9 mouse cellular contexts compared by ENCODE assay signal in the genomic region with DNA sequence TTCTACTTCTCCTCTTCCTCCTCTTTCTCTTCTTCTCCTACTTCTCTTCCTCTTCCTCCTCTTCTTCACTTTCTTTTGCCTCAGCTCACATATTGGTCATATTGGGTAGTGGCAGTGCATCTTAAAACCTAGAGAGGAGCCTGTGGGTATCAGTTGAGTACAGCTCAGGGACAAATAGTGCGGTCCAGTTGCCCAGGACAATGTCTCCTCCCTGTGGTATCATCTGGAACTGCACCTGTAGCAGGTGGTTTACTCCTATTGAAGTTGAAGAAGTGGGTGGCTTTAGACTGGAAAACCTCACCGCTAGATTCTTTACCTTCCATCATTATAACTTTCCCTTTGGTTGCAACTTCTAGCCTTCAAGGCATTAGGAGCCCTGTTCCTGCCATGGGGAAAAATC. TPM values are rescaled to one million over a fixed set of nuclear protein-coding genes. Genes with fewer than 3 reads are reported as not detected.
A peak's percentile ranks its signal among the peaks of the same experiment; 100 is the strongest.
DNase-seq lines count a peak whose midpoint lies in the region; ATAC-seq and TF ChIP-seq lines count a peak whose summit lies in the region.
"Had no signal": no experiment of that assay in that cellular context is flagged by ENCODE, and none has a peak within 500 bp of the region (broad histone marks: within the 10 kb centered on the region; RNA-seq: fewer than 3 reads in every experiment).

No protein-coding gene starts in this region.

- TF ChIP-seq EP300 in MEL (IDR thresholded peaks at IDR 0.05; ENCODE audit: low read depth in 1 of 2, low read length in 2 of 2) = no peak

- peak; percentile 52 for TF ChIP-seq RAD21 in MEL (IDR thresholded peaks at IDR 0.05; ENCODE audit: low read depth, low read length)

- peak; percentile 83 for DNase-seq in hindbrain, embryonic 14.5 days (ENCODE audit: low spot score)
- DNase-seq in MEL (ENCODE audit: low read depth, low spot score) = peak; percentile 11
- peak; percentile 88 to 91 for DNase-seq in cerebellum, postnatal 10 days
- DNase-seq in gastrocnemius, postnatal 25 days = peak; percentile 21
- peak; percentile 46 for DNase-seq in layer of hippocampus, adult 9-11 months
- no peak for DNase-seq in spleen, postnatal 10 days (ENCODE audit: low spot score in 2 of 2)

- H3K4me1 ChIP-seq in hindbrain, embryonic 14.5 days (replicated peaks; ENCODE audit: control insufficient read depth, insufficient read depth, low read length) = no peaks in the 10 kb centered on the region
- no peaks in the 10 kb centered on the region for H3K4me1 ChIP-seq in hindbrain, embryonic 16.5 days (ENCODE audit: control insufficient read depth, insufficient read depth, low read depth, low read length)
- no peaks in the 10 kb centered on the region for H3K4me1 ChIP-seq in MEL (ENCODE audit: control insufficient read depth in 1 of 2, insufficient read depth in 2 of 2, low read length in 2 of 2)
- no peaks in the 10 kb centered on the region for H3K4me1 ChIP-seq in midbrain, embryonic 15.5 days
- H3K4me1 ChIP-seq: limb, embryonic 13.5 days had no signal

- no peak overlapping the region for H3K4me3 ChIP-seq in hindbrain, embryonic 14.5 days (replicated peaks; ENCODE audit: low read length)
- no peak overlapping the region for H3K4me3 ChIP-seq in hindbrain, embryonic 16.5 days (ENCODE audit: low read length)
- no peak overlapping the region for H3K4me3 ChIP-seq in MEL (ENCODE audit: control insufficient read depth in 1 of 2, insufficient read depth in 1 of 2, low read depth in 2 of 2, low read length in 2 of 2)
- no peak overlapping the region for H3K4me3 ChIP-seq in midbrain, embryonic 15.5 days
- H3K4me3 ChIP-seq: limb, embryonic 13.5 days had no signal

- no peak overlapping the region for H3K27ac ChIP-seq in hindbrain, embryonic 14.5 days
- H3K27ac ChIP-seq in hindbrain, embryonic 16.5 days (ENCODE audit: low read depth, low read length) = no peak overlapping the region
- no peak overlapping the region for H3K27ac ChIP-seq in MEL (ENCODE audit: control insufficient read depth, low read depth, low read length)
- no peak overlapping the region for H3K27ac ChIP-seq in midbrain, embryonic 15.5 days
- H3K27ac ChIP-seq: limb, embryonic 13.5 days had no signal

- no peaks in the 10 kb centered on the region for H3K27me3 ChIP-seq in hindbrain, embryonic 14.5 days (ENCODE audit: control insufficient read depth, insufficient read depth, low read length)
- no peaks in the 10 kb centered on the region for H3K27me3 ChIP-seq in hindbrain, embryonic 16.5 days (replicated peaks; ENCODE audit: control insufficient read depth, insufficient read depth, low read length)
- no peaks in the 10 kb centered on the region for H3K27me3 ChIP-seq in MEL (ENCODE audit: control insufficient read depth in 1 of 2, insufficient read depth in 2 of 2, low read length in 2 of 2)
- H3K27me3 ChIP-seq in midbrain, embryonic 15.5 days (replicated peaks) = no peaks in the 10 kb centered on the region
- H3K27me3 ChIP-seq: limb, embryonic 13.5 days had no signal

- H3K4me2 ChIP-seq in hindbrain, embryonic 14.5 days (replicated peaks) = no peak overlapping the region
- H3K4me2 ChIP-seq in hindbrain, embryonic 16.5 days (ENCODE audit: low read length) = no peak overlapping the region
- H3K4me2 ChIP-seq in midbrain, embryonic 15.5 days = no peak overlapping the region
- H3K4me2 ChIP-seq: limb, embryonic 13.5 days had no signal

- no peaks in the 10 kb centered on the region for H3K9me3 ChIP-seq in hindbrain, embryonic 14.5 days (ENCODE audit: control insufficient read depth, low read length)
- H3K9me3 ChIP-seq in hindbrain, embryonic 16.5 days (ENCODE audit: control insufficient read depth, low read length) = no peaks in the 10 kb centered on the region
- H3K9me3 ChIP-seq in MEL (replicated peaks; ENCODE audit: insufficient read depth, low read length) = no peaks in the 10 kb centered on the region
- H3K9me3 ChIP-seq in midbrain, embryonic 15.5 days = no peaks in the 10 kb centered on the region
- H3K9me3 ChIP-seq: limb, embryonic 13.5 days had no signal

- TF ChIP-seq POLR2A in MEL (IDR thresholded peaks at IDR 0.05; ENCODE audit: control insufficient read depth in 1 of 2, insufficient read depth in 1 of 2, low read depth in 1 of 2, low read length in 2 of 2, poor library complexity in 1 of 2) = no peak

- 45% methylated on average over 2 of the region's 2 CpGs for WGBS in hindbrain, embryonic 14.5 days
- 46% methylated on average over 2 of the region's 2 CpGs for WGBS in hindbrain, embryonic 16.5 days
- 53% methylated on average over 2 of the region's 2 CpGs for WGBS in midbrain, embryonic 15.5 days

- H3K9ac ChIP-seq in hindbrain, embryonic 14.5 days = no peak overlapping the region
- no peak overlapping the region for H3K9ac ChIP-seq in hindbrain, embryonic 16.5 days (ENCODE audit: low read depth, low read length)
- H3K9ac ChIP-seq in MEL (ENCODE audit: control insufficient read depth, low read depth, low read length, poor library complexity, severe bottlenecking) = no peak overlapping the region
- H3K9ac ChIP-seq in midbrain, embryonic 15.5 days = no peak overlapping the region
- H3K9ac ChIP-seq: limb, embryonic 13.5 days had no signal

- ATAC-seq in hindbrain, embryonic 14.5 days (ENCODE audit: low FRiP score) = no peak
- ATAC-seq in hindbrain, embryonic 16.5 days = no peak
- 0 out of 2 replicates have a peak, but pooled peaks have one; percentile 55 for ATAC-seq in midbrain, embryonic 15.5 days (replicated peaks)

- H3K36me3 ChIP-seq in hindbrain, embryonic 14.5 days (replicated peaks; ENCODE audit: control insufficient read depth, insufficient read depth) = peaks cover 77% of the 10 kb centered on the region
- peaks cover 32% of the 10 kb centered on the region for H3K36me3 ChIP-seq in hindbrain, embryonic 16.5 days (ENCODE audit: control insufficient read depth, insufficient read depth, low read length)
- H3K36me3 ChIP-seq in MEL (ENCODE audit: control insufficient read depth in 1 of 2, insufficient read depth in 2 of 2, low read length in 2 of 2) = no peaks in the 10 kb centered on the region
- H3K36me3 ChIP-seq in midbrain, embryonic 15.5 days (replicated peaks) = peaks cover 30% of the 10 kb centered on the region; the same call in 1 of the 2 replicates
- H3K36me3 ChIP-seq: limb, embryonic 13.5 days had no signal

- no peaks in the 10 kb centered on the region for H3K79me2 ChIP-seq in MEL (ENCODE audit: control insufficient read depth, insufficient read depth, low read length, poor library complexity)

- peak; percentile 25 to 43 (median 28); a peak in 3 of 6 replicates for TF ChIP-seq CTCF in MEL (IDR thresholded peaks at IDR 0.05 in 2 of 3, conservative IDR thresholded peaks at IDR 0.05 in 1 of 3; ENCODE audit: control insufficient read depth in 1 of 3, insufficient read depth in 1 of 3, low read depth in 2 of 3, low read length in 3 of 3, poor library complexity in 1 of 3, severe bottlenecking in 1 of 3)

TF ChIP-seq in MEL, 35 proteins besides CTCF, POLR2A, EP300 and RAD21:
- TF ChIP-seq SMC3 (IDR thresholded peaks at IDR 0.05; ENCODE audit: low read depth, low read length) = peak; percentile 36
- TF ChIP-seq ZMIZ1 (IDR thresholded peaks at IDR 0.05; ENCODE audit: low read depth, low read length) = no peak

RNA-seq across cellular contexts. Expression of a gene that starts 26.9 kb away (rescaled TPM):
- polyA plus RNA-seq in hindbrain, embryonic 14.5 days (2014; fragmentation: Nextera tagmentation; extraction: Ambion mirVana) = 17.1 and 20.6 TPM in 2 replicates
- polyA plus RNA-seq in hindbrain, embryonic 16.5 days (2015; fragmentation: Nextera tagmentation; extraction: Ambion mirVana) = 25.6 and 26.8 TPM in 2 replicates
- not detected in 2 replicates for total RNA-seq in MEL (2012; rRNA removed)
- polyA plus RNA-seq in MEL (2012; ENCODE audit: insufficient read depth in 1 of 2, insufficient read length in 2 of 2, low read depth in 1 of 2, low replicate concordance in 2 of 2, missing spikeins in 1 of 2) = not detected
- total RNA-seq in gastrocnemius, postnatal 25 days (2021) = 1 to 10 TPM; 2.0 to 5.8 TPM
- polyA plus RNA-seq in midbrain, embryonic 15.5 days (2015; fragmentation: Nextera tagmentation; extraction: Ambion mirVana) = 22.7 and 23.1 TPM in 2 replicates

Comparison
In these comparisons a context has a peak if more than half of its experiments do, and no peak if none do; other contexts are left out.
1. DNase-seq: peak in hindbrain, embryonic 14.5 days (single experiment), MEL (single experiment), cerebellum, postnatal 10 days (2 of 2), gastrocnemius, postnatal 25 days (single experiment) and layer of hippocampus, adult 9-11 months (single experiment); none in spleen, postnatal 10 days (0 of 2).
2. RNA of a gene that starts 26.9 kb away (polyA plus RNA-seq): 25.6 to 26.8 TPM in hindbrain, embryonic 16.5 days, 22.7 to 23.1 TPM in midbrain, embryonic 15.5 days and 17.1 to 20.6 TPM in hindbrain, embryonic 14.5 days; not detected in MEL; every median in the first group is over 10 times any median in the second.